Mouse (Mus musculus): Measurements from ENCODE around the gene Arhgap18.

- no peak for TF ChIP-seq HCFC1 (IDR thresholded peaks at IDR 0.05; ENCODE audit: borderline replicate concordance, insufficient read depth, low read length)
- TF ChIP-seq ZNF384 (IDR thresholded peaks at IDR 0.05; ENCODE audit: low read depth, low read length) = no peak
Measured at GRCm38 (mm10) chr10:26798752-26799411, 45.7 kb downstream of the Arhgap18 start.

Data from ES-E14 (cell line).